Mouse (Mus musculus) lung, postnatal 0 days (tissue): ENCODE data around the gene Tmem235. TPM values are rescaled to one million over a fixed set of nuclear protein-coding genes. Genes with fewer than 3 reads are reported as not detected.

Source experiments
- ATAC-seq: fragments of 200-750 bp; cut with Nextera tagmentation; 2 replicates; pipeline ENCODE4 v1.8.0; 2017; ENCODE audit warnings: moderate library complexity
- DNase-seq: peaks from one replicate; pipeline ENCODE4 v3.0.0-alpha.2; 2016; ENCODE audit warnings: low spot score
- H3K27ac ChIP-seq: fragments of 300-500 bp; sonication (generic); 2 replicates; pipeline ENCODE4 v1.5.1; 2014; ENCODE audit warnings: antibody characterized with exemption, mild to moderate bottlenecking, low read length, mixed read lengths
- H3K27me3 ChIP-seq: fragments of 300-500 bp; sonication (generic); replicated peaks from 2 replicates; pipeline ENCODE4 v1.6.1; 2014; ENCODE audit warnings: low read length, mixed read lengths; ENCODE audit not compliant: insufficient read depth
- H3K36me3 ChIP-seq: fragments of 300-500 bp; sonication (generic); 2 replicates; pipeline ENCODE4 v1.6.1; 2014; ENCODE audit warnings: low read length, mixed read lengths; ENCODE audit not compliant: insufficient read depth
- H3K4me1 ChIP-seq: fragments of 300-500 bp; sonication (generic); 2 replicates; pipeline ENCODE4 v1.6.1; 2014; ENCODE audit warnings: antibody characterized with exemption, low read depth, low read length, mixed read lengths; ENCODE audit not compliant: insufficient read depth
- H3K4me2 ChIP-seq: fragments of 300-500 bp; sonication (generic); replicated peaks from 2 replicates; pipeline ENCODE4 v1.6.1; 2014; ENCODE audit warnings: low read depth, mild to moderate bottlenecking, low read length, moderate library complexity, mixed read lengths
- H3K4me3 ChIP-seq: fragments of 300-500 bp; sonication (generic); 2 replicates; pipeline ENCODE4 v1.5.1; 2014; ENCODE audit warnings: low read depth, low read length
- H3K9ac ChIP-seq: fragments of 300-500 bp; sonication (generic); replicated peaks from 2 replicates; pipeline ENCODE4 v1.6.1; 2014; ENCODE audit warnings: low read depth, mild to moderate bottlenecking
- H3K9me3 ChIP-seq: fragments of 300-500 bp; sonication (generic); 2 replicates; pipeline ENCODE4 v1.6.1; 2016; ENCODE audit warnings: low read length, mixed read lengths
- CTCF ChIP-seq: IDR thresholded peaks from 2 replicates; pipeline ENCODE4 v1.5.1; 2016; ENCODE audit warnings: antibody characterized with exemption, mild to moderate bottlenecking
- EP300 ChIP-seq: IDR thresholded peaks from 2 replicates; pipeline ENCODE4 v1.6.1; 2016; ENCODE audit warnings: antibody characterized with exemption, mild to moderate bottlenecking, control low read depth
- WGBS: fragments of 180-500 bp; shearing (Covaris S2); extraction: QIAGEN DNeasy Blood & Tissue Kit; methylation state at CpG from one replicate; pipeline ENCODE4 v1.1.7; 2014; 5-methylcytosine and 5-hydroxymethylcytosine counted together
- polyA plus RNA-seq: library from polyadenylated mRNA; unstranded; fragments of >200 nt; fragmentation: Nextera tagmentation; extraction: Ambion mirVana; gene quantifications from 2 replicates; pipeline ENCODE4 v1.2.1, GENCODE M21; 2015

Tmem235 gene
- polyA plus RNA-seq, 1 experiment from 2014 or later = not detected

GRCm38 (mm10) chr11:117820173-117820572 lies 40.4 kb upstream of the Tmem235 start:
- TF ChIP-seq CTCF = no peak
- TF ChIP-seq EP300 = no peak
- Histone ChIP-seq H3K27me3 (no peaks in the 10 kb centered on the region), H3K27ac (no peak overlapping the region), H3K36me3 (no peaks in the 10 kb centered on the region), H3K4me3 (no peak overlapping the region), H3K9ac (no peak overlapping the region), H3K9me3 (no peaks in the 10 kb centered on the region), H3K4me1 (peaks cover 23% of the 10 kb centered on the region; the same call in 1 of the 2 replicates), H3K4me2 (no peak overlapping the region)
- ATAC-seq (no peak), DNase-seq (no peak)
- WGBS = 81% methylated on average over 7 of the region's 7 CpGs

GRCm38 (mm10) chr11:117821868-117822267 lies 38.7 kb upstream of the Tmem235 start:
- DNase-seq (no peak), ATAC-seq (no peak)
- TF ChIP-seq CTCF (no peak), EP300 (no peak)
- H3K4me2 ChIP-seq = no peak overlapping the region
- H3K4me1 ChIP-seq = peaks cover 32% of the 10 kb centered on the region
- H3K36me3 ChIP-seq = no peaks in the 10 kb centered on the region
- no peak overlapping the region for H3K9ac ChIP-seq
- H3K4me3 ChIP-seq = no peak overlapping the region
- 95% methylated on average over 9 of the region's 9 CpGs for WGBS
- no peak overlapping the region for H3K27ac ChIP-seq
- H3K9me3 ChIP-seq = no peaks in the 10 kb centered on the region
- no peaks in the 10 kb centered on the region for H3K27me3 ChIP-seq

GRCm38 (mm10) chr11:117822728-117823241 lies 37.8 kb upstream of the Tmem235 start:
- 32% methylated on average over 7 of the region's 7 CpGs for WGBS
- Histone ChIP-seq H3K27ac (peak overlapping the region; percentile 39), H3K4me3 (no peak overlapping the region), H3K27me3 (no peaks in the 10 kb centered on the region), H3K36me3 (no peaks in the 10 kb centered on the region), H3K9ac (no peak overlapping the region), H3K4me2 (no peak overlapping the region), H3K4me1 (peaks cover 39% of the 10 kb centered on the region), H3K9me3 (no peaks in the 10 kb centered on the region)
- ATAC-seq (no peak), DNase-seq (peak; percentile 58)
- TF ChIP-seq CTCF (no peak), EP300 (peak; percentile 36; the same call in 1 of the 2 replicates)

- WGBS = 81% methylated on average over 6 of the region's 6 CpGs
- DNase-seq (no peak), ATAC-seq (no peak)
- H3K36me3 ChIP-seq = no peaks in the 10 kb centered on the region
- TF ChIP-seq EP300 = no peak
- TF ChIP-seq CTCF = no peak
- no peak overlapping the region for H3K4me2 ChIP-seq
- H3K27ac ChIP-seq = 0 out of 2 replicates have a peak overlapping the region, but pooled peaks have one; percentile 39
- peaks cover 43% of the 10 kb centered on the region for H3K4me1 ChIP-seq
- H3K4me3 ChIP-seq = no peak overlapping the region
- H3K9ac ChIP-seq = no peak overlapping the region
- H3K9me3 ChIP-seq = no peaks in the 10 kb centered on the region
- H3K27me3 ChIP-seq = no peaks in the 10 kb centered on the region
Measured at GRCm38 (mm10) chr11:117823411-117823810, 37.1 kb upstream of the Tmem235 start.

GRCm38 (mm10) chr11:117824060-117824969 lies 36.2 kb upstream of the Tmem235 start:
- Histone ChIP-seq H3K4me2 (peak overlapping the region; percentile 63), H3K9ac (no peak overlapping the region), H3K36me3 (no peaks in the 10 kb centered on the region), H3K4me3 (0 out of 2 replicates have a peak overlapping the region, but pooled peaks have one; percentile 0), H3K27ac (peak overlapping the region; percentile 1; the same call in 1 of the 2 replicates), H3K9me3 (no peaks in the 10 kb centered on the region), H3K4me1 (peaks cover 52% of the 10 kb centered on the region), H3K27me3 (no peaks in the 10 kb centered on the region)
- peak; percentile 88 for DNase-seq
- TF ChIP-seq EP300 = no peak
- peak; percentile 97 for TF ChIP-seq CTCF
- ATAC-seq = peak; percentile 82
- 4% methylated on average over 23 of the region's 23 CpGs for WGBS

- H3K4me3 ChIP-seq = peak within 1 kb of the TSS; percentile 27; the same call in 1 of the 2 replicates
- TF ChIP-seq EP300 = no peak
- TF ChIP-seq CTCF = no peak
- under 1% methylated on average over 34 of the region's 34 CpGs for WGBS
- H3K36me3 ChIP-seq = no peaks in the 10 kb centered on the region
- peak within 1 kb of the TSS; percentile 63 for H3K4me2 ChIP-seq
- peak within 1 kb of the TSS; percentile 20; the same call in 1 of the 2 replicates for H3K9ac ChIP-seq
- no peaks in the 10 kb centered on the region for H3K9me3 ChIP-seq
- H3K27ac ChIP-seq = peak within 1 kb of the TSS; percentile 43
- DNase-seq = peak; percentile 92
- peaks cover 62% of the 10 kb centered on the region for H3K4me1 ChIP-seq
- peak; percentile 32 for ATAC-seq
- H3K27me3 ChIP-seq = no peaks in the 10 kb centered on the region
Measured at GRCm38 (mm10) chr11:117825333-117826101, 35.0 kb upstream of the Tmem235 start, which contains the start of the genes Afmid and Tk1. TSS of gene Afmid (plus strand) at chr11:117825924. TSS of gene Tk1 (minus strand) at chr11:117826092.
